In genomic region chr6:31125328-31126118, GRCm38 (mm10) we compare ENCODE assay signal across 8 mouse cellular contexts.
DNase-seq lines count a peak whose midpoint lies in the region; ATAC-seq and TF ChIP-seq lines count a peak whose summit lies in the region.

No protein-coding gene starts in this region.

- peak overlapping the region; percentile 38; the same call in 1 of the 2 replicates for H3K27ac ChIP-seq in kidney, postnatal 0 days
- H3K27ac ChIP-seq in MEL (ENCODE audit: control insufficient read depth, low read depth, low read length): peak overlapping the region; percentile 97
- H3K27ac ChIP-seq in embryonic facial prominence, embryonic 15.5 days (replicated peaks): peak overlapping the region; percentile 76
- peak overlapping the region; percentile 87 for H3K27ac ChIP-seq in thymus, adult 2 months (ENCODE audit: control insufficient read depth, insufficient read depth, low read length)

- 0 out of 2 replicates have a peak, but pooled peaks have one; percentile 36 for ATAC-seq in kidney, postnatal 0 days (replicated peaks; ENCODE audit: low FRiP score, low read depth)
- no peak for ATAC-seq in embryonic facial prominence, embryonic 15.5 days (ENCODE audit: insufficient number of reproducible peaks, low FRiP score, low TSS enrichment, low read depth)

- peak; percentile 10 for TF ChIP-seq RAD21 in MEL (IDR thresholded peaks at IDR 0.05; ENCODE audit: low read depth, low read length)

- WGBS in kidney, postnatal 0 days: 58% methylated on average over 19 of the region's 19 CpGs
- WGBS in embryonic facial prominence, embryonic 15.5 days: 65% methylated on average over 19 of the region's 19 CpGs
- WGBS in thymus, adult 2 months: 3% methylated on average over 19 of the region's 19 CpGs

- no peak overlapping the region for H3K9ac ChIP-seq in kidney, postnatal 0 days (ENCODE audit: low read depth, low read length)
- H3K9ac ChIP-seq in MEL (ENCODE audit: control insufficient read depth, low read depth, low read length, poor library complexity, severe bottlenecking): peak overlapping the region; percentile 94
- H3K9ac ChIP-seq in embryonic facial prominence, embryonic 15.5 days: no peak overlapping the region

- H3K79me2 ChIP-seq in MEL (ENCODE audit: control insufficient read depth, insufficient read depth, low read length, poor library complexity): peaks cover 45% of the 10 kb centered on the region

- TF ChIP-seq EP300 in MEL (IDR thresholded peaks at IDR 0.05; ENCODE audit: low read depth in 1 of 2, low read length in 2 of 2): no peak

- H3K36me3 ChIP-seq in kidney, postnatal 0 days (ENCODE audit: insufficient read depth, low read length): no peaks in the 10 kb centered on the region
- peaks cover 0 to 20% of the 10 kb centered on the region in 2 experiments; a peak in 3 of 4 replicates for H3K36me3 ChIP-seq in MEL (ENCODE audit: control insufficient read depth in 1 of 2, insufficient read depth in 2 of 2, low read length in 2 of 2)
- no peaks in the 10 kb centered on the region for H3K36me3 ChIP-seq in embryonic facial prominence, embryonic 15.5 days
- H3K36me3 ChIP-seq in thymus, adult 2 months (ENCODE audit: control insufficient read depth, insufficient read depth, low read length): no peaks in the 10 kb centered on the region

- H3K9me3 ChIP-seq in kidney, postnatal 0 days (replicated peaks; ENCODE audit: low read length): no peaks in the 10 kb centered on the region
- H3K9me3 ChIP-seq in MEL (replicated peaks; ENCODE audit: insufficient read depth, low read length): no peaks in the 10 kb centered on the region
- H3K9me3 ChIP-seq in embryonic facial prominence, embryonic 15.5 days (replicated peaks): no peaks in the 10 kb centered on the region

- peak; percentile 53 for DNase-seq in kidney, postnatal 0 days (ENCODE audit: low spot score)
- no peak for DNase-seq in kidney, postnatal 14 days
- DNase-seq in MEL (ENCODE audit: low read depth, low spot score): peak; percentile 93
- peak; percentile 56 for DNase-seq in lung, postnatal 10 days
- DNase-seq in thymus, adult 2 months: peak; percentile 79
- no peak for DNase-seq in adrenal gland, postnatal 10 days
- no peak for DNase-seq in urinary bladder, postnatal 4 days (ENCODE audit: low spot score in 2 of 2)

- H3K4me2 ChIP-seq in kidney, postnatal 0 days (ENCODE audit: low read length): peak overlapping the region; percentile 26; the same call in 1 of the 2 replicates
- H3K4me2 ChIP-seq in embryonic facial prominence, embryonic 15.5 days (replicated peaks): peak overlapping the region; percentile 33

- no peaks in the 10 kb centered on the region for H3K27me3 ChIP-seq in kidney, postnatal 0 days (ENCODE audit: insufficient read depth, low read length)
- H3K27me3 ChIP-seq in MEL (ENCODE audit: control insufficient read depth in 1 of 2, insufficient read depth in 2 of 2, low read length in 2 of 2): no peaks in the 10 kb centered on the region
- no peaks in the 10 kb centered on the region for H3K27me3 ChIP-seq in embryonic facial prominence, embryonic 15.5 days
- no peaks in the 10 kb centered on the region for H3K27me3 ChIP-seq in thymus, adult 2 months (ENCODE audit: control insufficient read depth, insufficient read depth, low read length)

- TF ChIP-seq CTCF in kidney, postnatal 0 days (IDR thresholded peaks at IDR 0.05; ENCODE audit: low read depth): peak; percentile 63; the same call in 1 of the 2 replicates
- peak; percentile 40 to 61 (median 55) for TF ChIP-seq CTCF in MEL (IDR thresholded peaks at IDR 0.05 in 2 of 3, conservative IDR thresholded peaks at IDR 0.05 in 1 of 3; ENCODE audit: control insufficient read depth in 1 of 3, insufficient read depth in 1 of 3, low read depth in 2 of 3, low read length in 3 of 3, poor library complexity in 1 of 3, severe bottlenecking in 1 of 3)
- no peak for TF ChIP-seq CTCF in thymus, adult 2 months (IDR thresholded peaks at IDR 0.05; ENCODE audit: borderline replicate concordance, control insufficient read depth, extremely low read depth, insufficient read depth, low read length, poor library complexity)

- TF ChIP-seq POLR2A in MEL (IDR thresholded peaks at IDR 0.05; ENCODE audit: control insufficient read depth in 1 of 2, insufficient read depth in 1 of 2, low read depth in 1 of 2, low read length in 2 of 2, poor library complexity in 1 of 2): peak; percentile 32 to 67; a peak in 2 of 4 replicates
- no peak for TF ChIP-seq POLR2A in thymus, adult 2 months (IDR thresholded peaks at IDR 0.05; ENCODE audit: control insufficient read depth, extremely low read depth, insufficient read depth, low read length, poor library complexity)

- H3K4me1 ChIP-seq in kidney, postnatal 0 days (replicated peaks; ENCODE audit: insufficient read depth, low read length): no peaks in the 10 kb centered on the region
- peaks cover 3 to 20% of the 10 kb centered on the region in 2 experiments for H3K4me1 ChIP-seq in MEL (ENCODE audit: control insufficient read depth in 1 of 2, insufficient read depth in 2 of 2, low read length in 2 of 2)
- H3K4me1 ChIP-seq in embryonic facial prominence, embryonic 15.5 days: peaks cover 10% of the 10 kb centered on the region; the same call in 1 of the 2 replicates
- peaks cover 20% of the 10 kb centered on the region for H3K4me1 ChIP-seq in thymus, adult 2 months (replicated peaks; ENCODE audit: control insufficient read depth, insufficient read depth, low read length)

- no peak overlapping the region for H3K4me3 ChIP-seq in kidney, postnatal 0 days (replicated peaks; ENCODE audit: low read depth, low read length)
- peak overlapping the region; percentile 78 to 90 for H3K4me3 ChIP-seq in MEL (ENCODE audit: control insufficient read depth in 1 of 2, insufficient read depth in 1 of 2, low read depth in 2 of 2, low read length in 2 of 2)
- H3K4me3 ChIP-seq in embryonic facial prominence, embryonic 15.5 days (replicated peaks): peak overlapping the region; percentile 18
- H3K4me3 ChIP-seq in thymus, adult 2 months (ENCODE audit: control insufficient read depth, insufficient read depth, low read length): peak overlapping the region; percentile 73

TF ChIP-seq in MEL, 35 proteins besides CTCF, POLR2A, EP300 and RAD21:
- TF ChIP-seq MAZ (IDR thresholded peaks at IDR 0.05; ENCODE audit: low read depth, low read length) (no peak), MXI1 (IDR thresholded peaks at IDR 0.05; ENCODE audit: low read depth, low read length) (peak; percentile 25; the same call in 1 of the 2 replicates), SMC3 (IDR thresholded peaks at IDR 0.05; ENCODE audit: low read depth, low read length) (peak; percentile 40), CHD1 (IDR thresholded peaks at IDR 0.05; ENCODE audit: low read depth, low read length) (peak; percentile 37), KAT2A (conservative IDR thresholded peaks at IDR 0.05; ENCODE audit: low read depth, low read length) (no peak), NELFE (IDR thresholded peaks at IDR 0.05; ENCODE audit: low read depth, low read length) (peak; percentile 54; the same call in 1 of the 2 replicates), ZC3H11A (IDR thresholded peaks at IDR 0.05; ENCODE audit: low read depth, low read length) (peak; percentile 26; the same call in 1 of the 2 replicates), CHD2 (IDR thresholded peaks at IDR 0.05; ENCODE audit: low read length) (no peak), TAL1 (IDR thresholded peaks at IDR 0.05; ENCODE audit: low read length) (no peak), TCF12 (IDR thresholded peaks at IDR 0.05; ENCODE audit: low read depth, low read length) (peak; percentile 36; the same call in 1 of the 2 replicates), RCOR1 (IDR thresholded peaks at IDR 0.05; ENCODE audit: low read depth, low read length) (no peak), GABPA (IDR thresholded peaks at IDR 0.05; ENCODE audit: low read depth, low read length) (no peak), ZMIZ1 (IDR thresholded peaks at IDR 0.05; ENCODE audit: low read depth, low read length) (0 out of 2 replicates have a peak, but pooled peaks have one; percentile 26), MYB (IDR thresholded peaks at IDR 0.05; ENCODE audit: low read depth, low read length) (no peak), MAX (IDR thresholded peaks at IDR 0.05; ENCODE audit: low read length) (peak; percentile 59; the same call in 1 of the 2 replicates), BHLHE40 (IDR thresholded peaks at IDR 0.05; ENCODE audit: borderline replicate concordance, low read depth, low read length) (no peak), MAFK (IDR thresholded peaks at IDR 0.05; ENCODE audit: borderline replicate concordance, low read depth, low read length) (no peak), E2F4 (IDR thresholded peaks at IDR 0.05; ENCODE audit: borderline replicate concordance, low read depth, low read length) (no peak), UBTF (IDR thresholded peaks at IDR 0.05; ENCODE audit: borderline replicate concordance, insufficient read depth, low read depth, low read length) (0 out of 2 replicates have a peak, but pooled peaks have one; percentile 78), NRF1 (IDR thresholded peaks at IDR 0.05; ENCODE audit: insufficient read depth, low read depth, low read length, poor library complexity, severe bottlenecking) (no peak), HCFC1 (IDR thresholded peaks at IDR 0.05; ENCODE audit: low read depth, low read length) (no peak), MEF2A (IDR thresholded peaks at IDR 0.05; ENCODE audit: extremely low read depth, insufficient replicate concordance, low read depth, low read length, poor library complexity, severe bottlenecking) (no peak), ZKSCAN1 (IDR thresholded peaks at IDR 0.05; ENCODE audit: low read depth, low read length) (no peak), GATA1 (IDR thresholded peaks at IDR 0.05; ENCODE audit: low read depth, low read length) (peak; percentile 14; the same call in 1 of the 2 replicates), TBP (IDR thresholded peaks at IDR 0.05; ENCODE audit: low read depth, low read length) (peak; percentile 73; the same call in 1 of the 2 replicates), POLR2AphosphoS2 (IDR thresholded peaks at IDR 0.05; ENCODE audit: low read length) (no peak; the same call in 1 of the 2 replicates)

Comparison
In these comparisons a context has a peak if more than half of its experiments do, and no peak if none do; other contexts are left out.
1. DNase-seq: peak in kidney, postnatal 0 days (single experiment), MEL (single experiment), lung, postnatal 10 days (single experiment) and thymus, adult 2 months (single experiment); none in kidney, postnatal 14 days (single experiment), adrenal gland, postnatal 10 days (single experiment) and urinary bladder, postnatal 4 days (0 of 2).
2. H3K27ac ChIP-seq: peak in every context shown above with its lines; median percentile 97 in MEL; 87 in thymus, adult 2 months; 76 in embryonic facial prominence, embryonic 15.5 days; 38 in kidney, postnatal 0 days.